22 mouse cellular contexts compared by ENCODE assay signal in the genomic region with DNA sequence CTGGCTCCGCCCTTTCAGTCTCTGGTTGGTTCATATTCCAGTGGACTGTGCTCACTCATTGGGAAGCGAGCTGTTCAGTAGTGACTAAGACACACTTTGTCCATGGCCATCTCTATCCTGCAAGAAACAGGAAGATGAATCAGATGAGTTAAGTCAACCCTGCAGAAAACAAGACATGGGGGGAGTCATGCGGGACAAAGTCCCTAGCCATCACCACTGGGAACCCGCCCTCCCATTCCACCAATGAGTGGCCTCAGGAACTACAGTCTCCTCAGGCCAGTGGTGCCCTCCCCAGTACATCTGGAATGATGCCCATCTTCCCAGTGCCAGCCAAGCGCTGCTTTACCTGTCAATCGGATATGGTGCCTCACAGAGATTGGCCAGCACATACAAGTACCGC. TPM values are rescaled to one million over a fixed set of nuclear protein-coding genes. Genes with fewer than 3 reads are reported as not detected.
DNase-seq lines count a peak whose midpoint lies in the region; ATAC-seq and TF ChIP-seq lines count a peak whose summit lies in the region.
"Had no signal": no experiment of that assay in that cellular context is flagged by ENCODE, and none has a peak within 500 bp of the region (broad histone marks: within the 10 kb centered on the region; RNA-seq: fewer than 3 reads in every experiment).

No protein-coding gene starts in this region.

- H3K4me3 ChIP-seq in kidney, adult 2 months (ENCODE audit: insufficient read depth, low read depth, low read length): no peak overlapping the region
- H3K4me3 ChIP-seq in kidney, embryonic 15.5 days (replicated peaks): no peak overlapping the region
- H3K4me3 ChIP-seq in lung, adult 2 months (replicated peaks; ENCODE audit: extremely low read depth, low read depth, low read length): no peak overlapping the region
- H3K4me3 ChIP-seq: embryonic facial prominence, embryonic 15.5 days; gastrocnemius, adult 2 months; heart, adult 2 months; hindbrain, embryonic 12.5 days; limb, embryonic 12.5 days; liver, embryonic 13.5 days had no signal

- no peak overlapping the region for H3K4me2 ChIP-seq in kidney, embryonic 15.5 days
- H3K4me2 ChIP-seq: embryonic facial prominence, embryonic 15.5 days; hindbrain, embryonic 12.5 days; limb, embryonic 12.5 days; liver, embryonic 13.5 days; lung, embryonic 14.5 days had no signal

- peaks cover 2% of the 10 kb centered on the region for H3K36me3 ChIP-seq in kidney, adult 2 months (ENCODE audit: control insufficient read depth, insufficient read depth, low read length)
- peaks cover 54% of the 10 kb centered on the region for H3K36me3 ChIP-seq in kidney, embryonic 15.5 days

- TF ChIP-seq CTCF in kidney, adult 2 months (conservative IDR thresholded peaks at IDR 0.05; ENCODE audit: insufficient read depth, insufficient read length, low read depth, low read length): no peak
- TF ChIP-seq CTCF in lung, adult 2 months (IDR thresholded peaks at IDR 0.05; ENCODE audit: insufficient read depth, low read length): no peak

- no peak for TF ChIP-seq POLR2A in kidney, adult 2 months (IDR thresholded peaks at IDR 0.05; ENCODE audit: low read depth, low read length)
- TF ChIP-seq POLR2A in lung, adult 2 months (IDR thresholded peaks at IDR 0.05; ENCODE audit: borderline replicate concordance, extremely low read depth, low read depth, low read length): no peak

- H3K27ac ChIP-seq in kidney, adult 2 months (ENCODE audit: insufficient read depth, low read depth, low read length): no peak overlapping the region
- no peak overlapping the region for H3K27ac ChIP-seq in kidney, embryonic 15.5 days
- H3K27ac ChIP-seq: embryonic facial prominence, embryonic 15.5 days; gastrocnemius, adult 2 months; heart, adult 2 months; hindbrain, embryonic 12.5 days; limb, embryonic 12.5 days; liver, embryonic 13.5 days had no signal

- no peaks in the 10 kb centered on the region for H3K27me3 ChIP-seq in kidney, adult 2 months (replicated peaks; ENCODE audit: control insufficient read depth, insufficient read depth, low read length)
- no peaks in the 10 kb centered on the region for H3K27me3 ChIP-seq in kidney, embryonic 15.5 days
- H3K27me3 ChIP-seq: embryonic facial prominence, embryonic 15.5 days; limb, embryonic 12.5 days; liver, embryonic 13.5 days had no signal

- no peak; the same call in 1 of the 2 replicates for ATAC-seq in kidney, embryonic 15.5 days (replicated peaks; ENCODE audit: low FRiP score)
- ATAC-seq in granulocyte monocyte progenitor cell, adult 5-6 weeks (replicated peaks; ENCODE audit: poor library complexity, severe bottlenecking): peak; percentile 21
- ATAC-seq: forebrain, embryonic 14.5 days; inflammation-experienced regulatory T-cells, adult 6 months had no signal

- WGBS in kidney, adult 2 months: 62% methylated on average over 7 of the region's 7 CpGs
- 88% methylated on average over 7 of the region's 7 CpGs for WGBS in kidney, embryonic 15.5 days
- WGBS in lung, adult 2 months: 86% methylated on average over 7 of the region's 7 CpGs

- no peaks in the 10 kb centered on the region for H3K9me3 ChIP-seq in kidney, embryonic 15.5 days (replicated peaks)
- H3K9me3 ChIP-seq: embryonic facial prominence, embryonic 15.5 days; hindbrain, embryonic 12.5 days; limb, embryonic 12.5 days; liver, embryonic 13.5 days had no signal

- no peaks in the 10 kb centered on the region for H3K4me1 ChIP-seq in kidney, adult 2 months (ENCODE audit: control insufficient read depth, insufficient read depth, low read length)
- no peaks in the 10 kb centered on the region for H3K4me1 ChIP-seq in kidney, embryonic 15.5 days
- peaks cover 2% of the 10 kb centered on the region; the same call in 1 of the 2 replicates for H3K4me1 ChIP-seq in lung, adult 2 months (ENCODE audit: control insufficient read depth, insufficient read depth, low read length)
- H3K4me1 ChIP-seq: embryonic facial prominence, embryonic 15.5 days; limb, embryonic 12.5 days; liver, embryonic 13.5 days had no signal

- DNase-seq in kidney, adult 2 months: peak; percentile 94
- peak; percentile 85 for DNase-seq in kidney, postnatal 14 days
- DNase-seq in ovary, postnatal 10 days (ENCODE audit: low spot score): no peak
- no peak for DNase-seq in lung, adult 2 months
- DNase-seq in right cerebral cortex, adult 2 months (ENCODE audit: low spot score in 2 of 2): no peak
- DNase-seq: adrenal gland, postnatal 25 days; cerebellum, adult 8-10 months; gastrocnemius, adult 2 months; heart, adult 2 months; liver, embryonic 13.5 days; lung, embryonic 14.5 days; lung, postnatal 36 days; midbrain, embryonic 14.5 days; right cerebral cortex, postnatal 25 days; thymus, postnatal 14 days had no signal

- H3K9ac ChIP-seq in kidney, embryonic 15.5 days: no peak overlapping the region
- H3K9ac ChIP-seq: embryonic facial prominence, embryonic 15.5 days; hindbrain, embryonic 12.5 days; limb, embryonic 12.5 days; liver, embryonic 13.5 days; lung, embryonic 14.5 days had no signal

RNA-seq across cellular contexts. Expression of a gene that starts 45.1 kb away (rescaled TPM):
- polyA plus RNA-seq in kidney, adult 2 months (2012; rRNA removed): 1,163 and 1,191 TPM in 2 replicates
- 120 and 121 TPM in 2 replicates for polyA plus RNA-seq in kidney, embryonic 15.5 days (2015; fragmentation: Nextera tagmentation; extraction: Ambion mirVana)
- 0.47 and 0.58 TPM in 2 replicates for total RNA-seq in granulocyte monocyte progenitor cell, adult 5-6 weeks (2014; fragmentation: Nextera tagmentation)
- total RNA-seq in granulocyte monocyte progenitor cell, adult 5-6 weeks (2017): 1.2 and 1.7 TPM in 2 replicates
- 106 and 153 TPM in 2 replicates for polyA plus RNA-seq in lung, adult 2 months (2012; rRNA removed)

Comparison
In these comparisons a context has a peak if more than half of its experiments do, and no peak if none do; other contexts are left out.
1. DNase-seq: peak in kidney, adult 2 months (single experiment) and kidney, postnatal 14 days (single experiment); none in ovary, postnatal 10 days (single experiment), lung, adult 2 months (single experiment) and right cerebral cortex, adult 2 months (0 of 2).